Mouse (Mus musculus): ENCODE data around the gene Arhgap29. TPM values are rescaled to one million over a fixed set of nuclear protein-coding genes. Genes with fewer than 3 reads are reported as not detected.

The Arhgap29 gene
- 27.1 and 38.8 TPM in 2 replicates for polyA plus RNA-seq (2012; rRNA removed)

DNA sequence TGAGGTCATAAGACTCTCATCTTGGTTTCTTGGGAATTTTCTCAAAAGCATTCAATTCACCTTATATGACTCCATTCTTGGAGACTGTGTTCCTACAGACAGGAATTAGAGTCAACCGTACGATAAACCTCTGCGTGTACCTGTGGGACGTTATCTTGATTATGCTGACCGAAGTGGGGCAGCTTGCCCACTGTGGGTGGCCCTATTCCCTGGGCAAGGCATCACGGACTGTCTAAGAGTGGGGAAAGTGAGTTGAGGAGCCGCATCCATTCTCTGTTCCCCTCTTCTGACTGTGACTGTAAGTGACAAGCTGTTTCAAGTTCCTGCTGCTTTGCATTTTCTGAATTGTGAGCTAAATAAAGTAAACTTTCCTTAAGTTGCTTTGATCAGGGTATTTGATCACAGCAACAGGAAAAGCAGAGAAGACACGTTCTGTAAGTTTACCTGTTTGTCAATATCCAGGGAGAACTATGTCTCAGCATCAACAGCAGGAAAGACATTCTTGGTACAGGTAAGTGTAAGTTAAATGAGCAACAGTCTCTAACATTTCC lies at the start of gene Arhgap29:
Gene Arhgap29 (plus strand): TSS at position 501 of the 551 bp plus-strand sequence.

DNA sequence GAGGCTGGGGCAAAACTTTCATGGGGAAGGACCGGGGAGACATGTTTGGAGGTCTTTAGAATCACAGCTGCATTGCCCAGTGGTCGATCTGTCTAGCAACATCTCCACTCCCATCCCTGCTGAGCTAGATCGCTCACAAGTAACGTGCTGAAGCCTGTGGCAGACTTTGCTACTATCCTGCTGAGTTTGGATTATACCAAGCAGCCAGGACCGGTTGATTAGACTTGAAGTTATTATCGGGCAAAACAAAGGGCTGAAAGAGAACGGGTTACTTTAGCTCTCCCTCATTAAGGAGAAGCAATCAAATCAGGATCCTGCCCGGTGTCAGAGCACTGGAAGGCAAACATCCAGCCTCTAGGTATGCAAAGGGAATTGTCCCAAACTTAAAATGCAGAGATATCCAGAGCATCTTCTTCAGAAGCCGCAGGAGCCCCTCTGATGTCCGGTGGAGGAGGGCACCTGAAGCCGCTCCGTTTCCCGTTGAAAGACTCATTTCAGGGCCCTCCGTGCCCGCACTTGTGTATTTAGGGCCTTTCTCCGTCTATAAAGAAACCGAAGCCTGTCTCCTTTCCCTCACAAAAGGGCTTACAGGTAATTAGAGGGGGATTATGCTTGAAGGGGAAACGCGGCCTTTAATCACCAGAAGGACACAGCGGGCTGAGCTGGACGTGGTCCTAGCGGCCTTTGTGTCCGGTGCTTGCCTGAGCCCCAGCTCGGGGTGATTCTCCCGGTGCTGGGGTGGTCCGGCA lies 91.6 kb downstream of the Arhgap29 start, which contains the start of gene Abca4:
Gene Abca4 (plus strand): TSS at position 645 of the 749 bp plus-strand sequence.

Other genes with a start within 250 kb of the Arhgap29 start
- gene F3, start 229.0 kb upstream of the Arhgap29 start, polyA plus RNA-seq (2012; rRNA removed): 3.2 and 5.6 TPM in 2 replicates
- gene Abcd3, start 137.2 kb upstream of the Arhgap29 start, polyA plus RNA-seq (2012; rRNA removed): 18.7 and 22.6 TPM in 2 replicates
- gene Abca4, start 91.9 kb downstream of the Arhgap29 start, polyA plus RNA-seq (2012; rRNA removed): 2.4 and 3.3 TPM in 2 replicates